Mouse (Mus musculus) cortical plate, adult 2 months (tissue): ENCODE measurements around the gene Large1.

Experiments
- CTCF ChIP-seq: fragments of 200-500 bp; IDR thresholded peaks from 2 replicates; pipeline ENCODE4 v1.5.1; 2011; ENCODE audit warnings: mild to moderate bottlenecking, control low read depth, low read length; ENCODE audit not compliant: insufficient read depth; ENCODE audit errors: extremely low read depth
- POLR2A ChIP-seq: fragments of 200-500 bp; IDR thresholded peaks from 2 replicates; pipeline ENCODE4 v1.6.1; 2011; ENCODE audit warnings: mild to moderate bottlenecking, low read length, control low read depth; ENCODE audit not compliant: insufficient read depth; ENCODE audit errors: extremely low read depth

DNA sequence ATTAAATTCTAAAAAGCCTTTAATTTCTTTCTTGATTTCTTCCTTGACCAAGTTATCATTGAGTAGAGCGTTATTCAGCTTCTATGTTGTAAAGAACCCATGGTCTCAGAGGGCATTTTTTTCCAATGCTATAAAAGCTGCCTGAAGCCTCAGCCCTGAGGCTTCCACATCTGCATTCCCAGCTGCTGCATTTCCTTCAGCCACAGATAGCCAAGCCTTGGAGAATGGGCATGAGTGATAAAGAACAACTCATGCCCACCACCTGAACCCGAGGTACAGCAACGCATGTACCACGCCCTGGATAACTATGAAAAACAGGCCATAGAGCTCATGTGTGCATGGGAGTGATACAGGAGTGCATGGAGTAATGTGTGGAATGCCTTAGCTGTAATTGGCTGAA is 572.7 kb downstream of the Large1 start:
- no peak for TF ChIP-seq CTCF
- no peak for TF ChIP-seq POLR2A
